Mouse (Mus musculus): ENCODE data around the gene Inka2. TPM values are rescaled to one million over a fixed set of nuclear protein-coding genes. Genes with fewer than 3 reads are reported as not detected.

Gene Inka2
- polyA plus RNA-seq, 1 experiment from 2014 or later: 0.90 TPM

GRCm38 (mm10) chr3:105718746-105719145 lies 14.3 kb downstream of the Inka2 start:
- WGBS: 63% methylated on average over 4 of the region's 4 CpGs
- Histone ChIP-seq H3K27me3 (ENCODE audit: low read depth, poor library complexity, severe bottlenecking) (no peaks in the 10 kb centered on the region), H3K27ac (replicated peaks) (no peak overlapping the region), H3K4me1 (peaks cover 44% of the 10 kb centered on the region), H3K36me3 (no peaks in the 10 kb centered on the region), H3K9me3 (replicated peaks) (no peaks in the 10 kb centered on the region), H3K4me3 (no peak overlapping the region)
- DNase-seq (ENCODE audit: low spot score): no peak

DNA sequence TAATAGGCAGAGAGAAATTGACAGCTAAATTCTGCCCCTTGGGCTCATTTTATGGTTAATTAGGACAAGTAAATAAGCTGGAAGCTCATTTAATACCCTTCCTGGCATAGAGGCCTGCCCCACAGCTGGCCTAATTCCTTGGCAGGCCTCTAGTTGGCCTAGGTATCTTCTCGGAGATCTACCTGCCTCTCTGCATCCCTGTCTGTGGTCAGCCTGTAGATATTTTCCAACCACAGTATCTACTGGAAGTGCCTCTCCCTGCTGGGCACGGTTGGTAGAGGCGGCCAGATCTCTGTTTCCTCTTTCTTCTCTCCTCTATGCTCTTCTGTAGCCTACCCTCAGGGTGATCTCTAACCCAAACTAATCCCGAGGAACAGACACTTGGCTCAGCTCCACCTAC lies 15.6 kb downstream of the Inka2 start:
- H3K27me3 ChIP-seq (ENCODE audit: low read depth, poor library complexity, severe bottlenecking): no peaks in the 10 kb centered on the region

DNA sequence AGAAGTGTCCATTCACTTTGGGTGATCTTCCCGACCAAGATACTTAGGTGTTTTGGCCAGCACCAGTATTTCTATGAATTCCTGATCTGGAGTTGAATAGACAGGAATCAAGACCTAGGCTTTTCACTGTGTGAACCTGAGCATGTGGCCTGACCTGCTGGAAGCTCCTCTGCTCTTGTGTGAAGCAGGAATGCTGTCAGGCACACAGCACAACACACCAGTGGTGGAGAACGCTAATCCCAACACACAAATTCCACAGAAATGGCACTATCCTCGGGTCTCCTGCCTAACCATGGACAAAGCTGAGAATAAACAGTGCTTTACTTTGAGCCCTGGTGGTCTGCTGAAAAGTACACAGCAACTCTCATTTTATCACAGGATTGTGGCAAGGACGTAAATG lies 16.1 kb downstream of the Inka2 start:
- Histone ChIP-seq H3K27ac (replicated peaks) (no peak overlapping the region), H3K36me3 (no peaks in the 10 kb centered on the region), H3K9me3 (replicated peaks) (no peaks in the 10 kb centered on the region), H3K4me3 (no peak overlapping the region), H3K27me3 (ENCODE audit: low read depth, poor library complexity, severe bottlenecking) (no peaks in the 10 kb centered on the region), H3K4me1 (peaks cover 31% of the 10 kb centered on the region)
- 77% methylated on average over 4 of the region's 4 CpGs for WGBS
- DNase-seq (ENCODE audit: low spot score): no peak

More for the DNA sequence above, 15.6 kb downstream of the Inka2 start:
- WGBS: 78% methylated on average over 4 of the region's 4 CpGs
- Histone ChIP-seq H3K9me3 (replicated peaks) (no peaks in the 10 kb centered on the region), H3K4me3 (no peak overlapping the region), H3K36me3 (no peaks in the 10 kb centered on the region), H3K27ac (replicated peaks) (no peak overlapping the region), H3K4me1 (peaks cover 33% of the 10 kb centered on the region)
- no peak for DNase-seq (ENCODE audit: low spot score)

DNA sequence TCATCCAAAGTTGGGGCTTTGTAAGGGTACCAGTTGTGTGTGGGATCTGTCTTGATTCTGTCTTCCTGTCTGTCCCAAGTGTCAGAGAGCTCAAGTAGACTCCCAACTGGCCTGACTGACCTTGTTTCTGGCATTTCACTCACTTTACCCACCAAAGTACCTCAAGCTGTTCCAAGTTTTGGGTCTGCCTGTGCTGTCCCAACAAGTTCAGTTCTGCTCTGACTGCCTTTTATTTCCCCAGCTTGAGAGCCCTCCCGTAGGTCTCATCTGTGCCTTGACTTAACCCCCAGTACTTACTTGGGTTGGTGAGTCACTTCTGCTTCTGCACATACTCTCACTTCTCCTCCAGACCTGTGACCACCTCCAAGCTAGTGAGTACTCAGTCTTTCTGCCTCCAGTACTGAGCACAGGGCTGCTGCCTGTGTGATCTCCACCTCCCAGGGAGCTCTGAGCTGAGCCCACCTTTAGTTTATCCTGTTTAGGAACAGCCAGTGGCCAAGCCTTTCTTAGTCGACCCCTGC lies 17.3 kb downstream of the Inka2 start:
- Histone ChIP-seq H3K4me3 (no peak overlapping the region), H3K4me1 (peaks cover 24% of the 10 kb centered on the region), H3K36me3 (no peaks in the 10 kb centered on the region), H3K9me3 (replicated peaks) (no peaks in the 10 kb centered on the region), H3K27ac (replicated peaks) (no peak overlapping the region), H3K27me3 (ENCODE audit: low read depth, poor library complexity, severe bottlenecking) (no peaks in the 10 kb centered on the region)
- DNase-seq (ENCODE audit: low spot score): no peak
- WGBS: 68% methylated on average over 2 of the region's 2 CpGs

DNA sequence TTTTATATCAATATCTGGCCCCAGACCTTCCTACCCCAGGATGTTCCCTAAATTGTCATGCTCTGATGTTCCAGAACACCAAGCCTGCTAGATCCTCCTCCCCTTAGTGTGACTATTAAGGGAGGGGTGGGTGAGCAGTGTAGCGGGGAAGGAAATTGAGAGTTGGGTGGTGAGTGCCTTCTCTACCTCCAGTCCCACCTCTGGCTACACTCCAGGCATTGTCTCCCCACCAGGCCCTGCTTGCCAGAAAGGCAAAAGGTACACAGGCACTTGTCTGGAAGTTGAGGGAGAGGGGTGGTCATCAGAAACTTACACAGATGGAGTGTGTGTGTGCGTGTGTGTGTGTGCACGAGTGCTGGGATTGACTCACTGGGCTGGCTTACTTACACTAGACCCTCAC lies 18.1 kb downstream of the Inka2 start:
- DNase-seq (ENCODE audit: low spot score): no peak
- WGBS: 92% methylated on average over 3 of the region's 3 CpGs

GRCm38 (mm10) chr3:105726037-105726436 lies 21.6 kb downstream of the Inka2 start:
- no peak overlapping the region for H3K27ac ChIP-seq (replicated peaks)
- H3K9me3 ChIP-seq (replicated peaks): no peaks in the 10 kb centered on the region
- peaks cover 5% of the 10 kb centered on the region for H3K4me1 ChIP-seq
- no peaks in the 10 kb centered on the region for H3K27me3 ChIP-seq (ENCODE audit: low read depth, poor library complexity, severe bottlenecking)
- no peak for DNase-seq (ENCODE audit: low spot score)
- peaks cover 6% of the 10 kb centered on the region; the same call in 1 of the 2 replicates for H3K36me3 ChIP-seq
- 11% methylated on average over 1 of the region's 1 CpGs for WGBS
- no peak overlapping the region for H3K4me3 ChIP-seq

More for the DNA sequence above, 18.1 kb downstream of the Inka2 start:
- Histone ChIP-seq H3K9me3 (replicated peaks) (no peaks in the 10 kb centered on the region), H3K36me3 (no peaks in the 10 kb centered on the region), H3K27me3 (ENCODE audit: low read depth, poor library complexity, severe bottlenecking) (no peaks in the 10 kb centered on the region), H3K4me1 (peaks cover 20% of the 10 kb centered on the region), H3K27ac (replicated peaks) (no peak overlapping the region), H3K4me3 (no peak overlapping the region)

DNA sequence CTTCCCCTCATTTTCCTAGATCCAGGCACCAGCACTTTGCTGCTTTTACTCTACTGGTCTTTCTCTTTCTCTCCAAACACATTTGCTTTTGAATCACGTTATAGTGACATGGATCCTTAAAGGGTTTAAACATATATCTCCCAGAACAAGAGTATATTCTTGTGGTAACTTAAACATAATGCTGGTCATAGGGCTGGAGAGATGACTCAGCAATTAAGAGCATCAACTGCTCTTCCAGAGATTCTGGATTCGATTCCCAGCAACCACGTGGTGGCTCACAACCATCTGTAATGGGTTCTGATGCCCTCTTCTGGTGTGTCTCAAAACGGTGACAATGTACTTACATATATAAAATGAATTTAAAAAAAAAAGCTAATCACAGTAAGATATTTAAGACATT lies 28.0 kb downstream of the Inka2 start:
- no peaks in the 10 kb centered on the region for H3K4me1 ChIP-seq
- no peak overlapping the region for H3K27ac ChIP-seq (replicated peaks)
- H3K36me3 ChIP-seq: peaks cover 34% of the 10 kb centered on the region
- H3K4me3 ChIP-seq: no peak overlapping the region
- H3K9me3 ChIP-seq (replicated peaks): no peaks in the 10 kb centered on the region
- H3K27me3 ChIP-seq (ENCODE audit: low read depth, poor library complexity, severe bottlenecking): no peaks in the 10 kb centered on the region
- DNase-seq (ENCODE audit: low spot score): no peak
- 92% methylated on average over 4 of the region's 4 CpGs for WGBS

DNA sequence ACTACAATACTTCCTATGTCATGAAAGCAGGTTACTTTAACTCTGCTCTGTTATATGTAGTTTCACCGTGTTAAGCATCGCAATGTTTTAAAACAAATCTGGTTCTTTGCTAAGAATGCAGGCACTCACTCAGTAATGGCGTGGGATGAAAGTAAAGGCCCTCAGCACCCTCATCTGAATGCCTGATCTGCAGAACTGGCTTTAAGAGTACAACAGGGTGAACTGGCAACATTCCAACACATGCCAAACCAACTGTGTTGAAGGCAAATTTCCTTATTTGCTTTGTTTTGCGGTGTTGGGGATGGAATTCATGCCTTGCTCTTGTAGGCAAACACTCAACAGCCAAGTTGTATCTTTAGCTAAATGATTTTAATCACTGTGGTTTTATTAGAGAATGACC lies 29.1 kb downstream of the Inka2 start:
- Histone ChIP-seq H3K4me3 (no peak overlapping the region), H3K27me3 (ENCODE audit: low read depth, poor library complexity, severe bottlenecking) (no peaks in the 10 kb centered on the region), H3K9me3 (replicated peaks) (no peaks in the 10 kb centered on the region), H3K4me1 (no peaks in the 10 kb centered on the region), H3K36me3 (peaks cover 46% of the 10 kb centered on the region), H3K27ac (replicated peaks) (no peak overlapping the region)
- 96% methylated on average over 4 of the region's 4 CpGs for WGBS
- DNase-seq (ENCODE audit: low spot score): no peak

DNA sequence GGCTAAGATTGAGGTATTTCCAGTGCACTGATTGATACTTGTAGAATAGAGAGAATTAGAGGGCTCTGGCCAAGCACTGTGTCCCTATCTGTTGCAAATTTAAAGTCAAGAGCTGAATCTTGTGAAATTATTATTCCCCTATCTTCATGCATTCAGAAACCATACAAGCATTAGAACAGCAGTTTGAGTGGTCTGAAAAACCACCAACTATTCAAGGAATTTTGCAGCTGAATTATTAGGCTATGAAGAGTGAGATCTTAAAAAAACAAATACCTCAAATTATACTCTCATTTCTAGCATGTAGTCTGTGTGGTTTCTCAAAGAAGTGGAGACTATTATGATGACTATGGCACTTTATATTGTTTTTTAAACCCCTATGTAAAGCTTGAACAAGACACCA lies 30.9 kb downstream of the Inka2 start:
- Histone ChIP-seq H3K36me3 (peaks cover 46% of the 10 kb centered on the region), H3K27me3 (ENCODE audit: low read depth, poor library complexity, severe bottlenecking) (no peaks in the 10 kb centered on the region), H3K4me3 (no peak overlapping the region), H3K4me1 (no peaks in the 10 kb centered on the region), H3K9me3 (replicated peaks) (no peaks in the 10 kb centered on the region), H3K27ac (replicated peaks) (no peak overlapping the region)
- DNase-seq (ENCODE audit: low spot score): no peak

- H3K9me3 ChIP-seq (replicated peaks): no peaks in the 10 kb centered on the region
- H3K36me3 ChIP-seq: peaks cover 39% of the 10 kb centered on the region
- no peaks in the 10 kb centered on the region for H3K27me3 ChIP-seq (ENCODE audit: low read depth, poor library complexity, severe bottlenecking)
- H3K4me3 ChIP-seq: no peak overlapping the region
- 90% methylated on average over 1 of the region's 1 CpGs for WGBS
- no peak overlapping the region for H3K27ac ChIP-seq (replicated peaks)
- DNase-seq (ENCODE audit: low spot score): no peak
- H3K4me1 ChIP-seq: no peaks in the 10 kb centered on the region
Observed at GRCm38 (mm10) chr3:105736148-105736547, 31.7 kb downstream of the Inka2 start.

DNA sequence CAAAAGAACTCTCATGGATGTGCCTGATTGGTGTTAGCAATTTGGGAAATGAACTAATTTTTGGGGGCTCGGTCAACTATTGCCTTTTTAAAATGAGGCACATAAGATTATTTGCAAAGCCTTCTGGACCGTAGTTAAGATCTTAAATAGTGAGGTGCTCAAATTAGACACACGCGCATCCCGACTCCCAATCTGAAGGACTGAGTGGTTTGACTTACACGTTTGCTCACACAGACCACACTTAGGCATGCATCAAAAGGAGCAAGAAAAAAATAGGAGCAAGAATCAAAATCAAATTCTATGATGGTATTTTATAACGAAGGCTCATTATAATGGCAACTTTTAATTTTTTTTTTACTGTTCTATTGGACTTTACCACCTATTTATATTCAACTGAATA lies 32.7 kb downstream of the Inka2 start:
- H3K4me1 ChIP-seq: no peaks in the 10 kb centered on the region
- no peaks in the 10 kb centered on the region for H3K9me3 ChIP-seq (replicated peaks)
- no peak overlapping the region for H3K27ac ChIP-seq (replicated peaks)
- WGBS: 94% methylated on average over 7 of the region's 7 CpGs
- peaks cover 37% of the 10 kb centered on the region for H3K36me3 ChIP-seq
- H3K4me3 ChIP-seq: no peak overlapping the region
- no peak for DNase-seq (ENCODE audit: low spot score)
- H3K27me3 ChIP-seq (ENCODE audit: low read depth, poor library complexity, severe bottlenecking): no peaks in the 10 kb centered on the region

DNA sequence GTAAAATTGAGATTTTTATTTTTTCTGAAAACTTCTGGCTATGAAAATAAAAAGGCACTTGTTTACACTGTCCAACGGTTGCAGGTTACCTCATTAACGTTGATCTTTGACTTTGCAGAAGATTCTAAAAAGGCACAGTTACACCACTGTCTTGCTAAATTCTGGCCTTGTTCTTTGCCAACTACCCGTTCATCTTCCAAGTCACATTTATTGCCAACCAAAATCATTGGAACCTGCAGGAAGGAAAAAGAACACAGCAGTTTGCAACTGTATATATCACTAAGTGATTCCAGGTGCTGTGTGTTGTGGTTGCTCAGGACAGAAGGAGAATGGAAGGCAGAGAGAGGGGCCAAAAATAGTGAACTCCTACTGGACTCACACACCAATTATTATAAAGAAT lies 33.3 kb downstream of the Inka2 start:
- H3K9me3 ChIP-seq (replicated peaks): no peaks in the 10 kb centered on the region
- WGBS: 93% methylated on average over 3 of the region's 3 CpGs
- H3K27me3 ChIP-seq (ENCODE audit: low read depth, poor library complexity, severe bottlenecking): no peaks in the 10 kb centered on the region
- DNase-seq (ENCODE audit: low spot score): no peak
- no peak overlapping the region for H3K27ac ChIP-seq (replicated peaks)
- no peaks in the 10 kb centered on the region for H3K4me1 ChIP-seq
- H3K36me3 ChIP-seq: peaks cover 32% of the 10 kb centered on the region
- H3K4me3 ChIP-seq: no peak overlapping the region

DNA sequence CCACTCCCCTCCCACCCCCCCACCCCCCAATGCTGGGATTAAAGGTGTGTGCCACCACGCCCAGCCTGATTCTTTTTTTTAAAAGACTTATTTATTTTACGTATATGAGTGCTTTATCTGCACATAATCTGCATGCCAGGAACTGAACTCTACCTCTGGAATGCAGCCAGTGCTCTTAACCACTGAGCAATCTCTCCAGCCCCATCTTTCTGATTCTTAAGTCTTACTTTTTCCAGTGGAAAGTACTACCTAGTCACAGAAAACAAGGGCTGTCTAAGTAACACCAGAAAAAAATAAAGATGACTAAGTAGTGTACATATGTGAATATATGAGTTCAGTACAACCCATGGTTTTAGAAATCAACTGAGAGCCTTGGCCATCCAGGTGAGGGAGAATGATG lies 42.1 kb downstream of the Inka2 start:
- no peak overlapping the region for H3K27ac ChIP-seq (replicated peaks)
- H3K9me3 ChIP-seq (replicated peaks): no peaks in the 10 kb centered on the region
- H3K27me3 ChIP-seq (ENCODE audit: low read depth, poor library complexity, severe bottlenecking): no peaks in the 10 kb centered on the region
- H3K4me3 ChIP-seq: no peak overlapping the region
- no peak for DNase-seq (ENCODE audit: low spot score)
- peaks cover 17% of the 10 kb centered on the region; the same call in 1 of the 2 replicates for H3K36me3 ChIP-seq
- H3K4me1 ChIP-seq: no peaks in the 10 kb centered on the region
- WGBS: 85% methylated on average over 2 of the region's 2 CpGs

GRCm38 (mm10) chr3:105750810-105751209 lies 46.4 kb downstream of the Inka2 start:
- Histone ChIP-seq H3K4me1 (no peaks in the 10 kb centered on the region), H3K27ac (replicated peaks) (no peak overlapping the region), H3K9me3 (replicated peaks) (no peaks in the 10 kb centered on the region), H3K36me3 (peaks cover 17% of the 10 kb centered on the region; the same call in 1 of the 2 replicates), H3K4me3 (no peak overlapping the region), H3K27me3 (ENCODE audit: low read depth, poor library complexity, severe bottlenecking) (no peaks in the 10 kb centered on the region)
- WGBS: 92% methylated on average over 2 of the region's 2 CpGs
- DNase-seq (ENCODE audit: low spot score): no peak

Measured in midbrain, embryonic 10.5 days (tissue).